Mouse (Mus musculus): ENCODE measurements around the gene Timp3. TPM values are rescaled to one million over a fixed set of nuclear protein-coding genes. Genes with fewer than 3 reads are reported as not detected.

The Timp3 gene
- total RNA-seq, 1 experiment, result 28.8 TPM

- no peaks in the 10 kb centered on the region for H3K9me3 ChIP-seq (ENCODE audit: control insufficient read depth, insufficient read depth, low read depth, low read length)
- H3K4me3 ChIP-seq (ENCODE audit: insufficient read depth in 1 of 2, low read depth in 1 of 2, low read length in 2 of 2, poor library complexity in 1 of 2, severe bottlenecking in 1 of 2), result no peak overlapping the region
- no peaks in the 10 kb centered on the region for H3K4me1 ChIP-seq (ENCODE audit: control insufficient read depth in 2 of 2, insufficient read depth in 2 of 2, low read length in 2 of 2, poor library complexity in 1 of 2)
- H3K36me3 ChIP-seq (ENCODE audit: control insufficient read depth, insufficient read depth, low read length, poor library complexity, severe bottlenecking), result no peaks in the 10 kb centered on the region
- H3K9ac ChIP-seq (ENCODE audit: insufficient read depth, low read depth, low read length, poor library complexity, severe bottlenecking), result no peak overlapping the region
- in situ Hi-C loops (cut with MboI; ENCODE audit: low sequenced_read_pairs in 2 of 2, unreplicated experiment in 2 of 2), result no loop called here
- H3K27ac ChIP-seq (ENCODE audit: insufficient read depth, low read depth, low read length, poor library complexity, severe bottlenecking), result no peak overlapping the region
- TF ChIP-seq MAFK (IDR thresholded peaks at IDR 0.05; ENCODE audit: insufficient read depth, low read depth, low read length) (no peak), HCFC1 (IDR thresholded peaks at IDR 0.05; ENCODE audit: borderline replicate concordance, insufficient read depth, low read length) (no peak), CHD2 (IDR thresholded peaks at IDR 0.05; ENCODE audit: low read depth, low read length) (no peak), ZC3H11A (IDR thresholded peaks at IDR 0.05; ENCODE audit: borderline replicate concordance, low read depth, low read length) (no peak)
- DNase-seq (ENCODE audit: low read depth, low spot score), result no peak
Measured at GRCm38 (mm10) chr10:86273410-86274191, 26.6 kb upstream of the Timp3 start.

GRCm38 (mm10) chr10:86275585-86275984 lies 24.6 kb upstream of the Timp3 start:
- TF ChIP-seq ZNF384 (IDR thresholded peaks at IDR 0.05; ENCODE audit: low read depth, low read length) (no peak), CHD2 (IDR thresholded peaks at IDR 0.05; ENCODE audit: low read depth, low read length) (no peak), ZC3H11A (IDR thresholded peaks at IDR 0.05; ENCODE audit: borderline replicate concordance, low read depth, low read length) (no peak), MAFK (IDR thresholded peaks at IDR 0.05; ENCODE audit: insufficient read depth, low read depth, low read length) (no peak), HCFC1 (IDR thresholded peaks at IDR 0.05; ENCODE audit: borderline replicate concordance, insufficient read depth, low read length) (no peak)
- DNase-seq (ENCODE audit: low read depth, low spot score), result no peak
- Histone ChIP-seq H3K9me3 (ENCODE audit: control insufficient read depth, insufficient read depth, low read depth, low read length) (no peaks in the 10 kb centered on the region), H3K27ac (ENCODE audit: insufficient read depth, low read depth, low read length, poor library complexity, severe bottlenecking) (no peak overlapping the region), H3K9ac (ENCODE audit: insufficient read depth, low read depth, low read length, poor library complexity, severe bottlenecking) (no peak overlapping the region), H3K4me3 (ENCODE audit: insufficient read depth in 1 of 2, low read depth in 1 of 2, low read length in 2 of 2, poor library complexity in 1 of 2, severe bottlenecking in 1 of 2) (no peak overlapping the region), H3K36me3 (ENCODE audit: control insufficient read depth, insufficient read depth, low read length, poor library complexity, severe bottlenecking) (no peaks in the 10 kb centered on the region), H3K4me1 (ENCODE audit: control insufficient read depth in 2 of 2, insufficient read depth in 2 of 2, low read length in 2 of 2, poor library complexity in 1 of 2) (no peaks in the 10 kb centered on the region)
- in situ Hi-C loops (cut with MboI; ENCODE audit: low sequenced_read_pairs in 2 of 2, unreplicated experiment in 2 of 2), result no loop called here

GRCm38 (mm10) chr10:86277327-86277726 lies 22.8 kb upstream of the Timp3 start:
- no peak for TF ChIP-seq MAFK (IDR thresholded peaks at IDR 0.05; ENCODE audit: insufficient read depth, low read depth, low read length)
- TF ChIP-seq CHD2 (IDR thresholded peaks at IDR 0.05; ENCODE audit: low read depth, low read length), result no peak
- no peak for TF ChIP-seq ZC3H11A (IDR thresholded peaks at IDR 0.05; ENCODE audit: borderline replicate concordance, low read depth, low read length)
- no peak for TF ChIP-seq ZNF384 (IDR thresholded peaks at IDR 0.05; ENCODE audit: low read depth, low read length)
- H3K9me3 ChIP-seq (ENCODE audit: control insufficient read depth, insufficient read depth, low read depth, low read length), result no peaks in the 10 kb centered on the region
- H3K36me3 ChIP-seq (ENCODE audit: control insufficient read depth, insufficient read depth, low read length, poor library complexity, severe bottlenecking), result no peaks in the 10 kb centered on the region
- in situ Hi-C loops (cut with MboI; ENCODE audit: low sequenced_read_pairs in 2 of 2, unreplicated experiment in 2 of 2), result no loop called here
- DNase-seq (ENCODE audit: low read depth, low spot score), result no peak
- no peak overlapping the region for H3K9ac ChIP-seq (ENCODE audit: insufficient read depth, low read depth, low read length, poor library complexity, severe bottlenecking)
- no peak overlapping the region for H3K27ac ChIP-seq (ENCODE audit: insufficient read depth, low read depth, low read length, poor library complexity, severe bottlenecking)
- H3K4me1 ChIP-seq (ENCODE audit: control insufficient read depth in 2 of 2, insufficient read depth in 2 of 2, low read length in 2 of 2, poor library complexity in 1 of 2), result no peaks in the 10 kb centered on the region
- H3K4me3 ChIP-seq (ENCODE audit: insufficient read depth in 1 of 2, low read depth in 1 of 2, low read length in 2 of 2, poor library complexity in 1 of 2, severe bottlenecking in 1 of 2), result no peak overlapping the region

- Histone ChIP-seq H3K27ac (ENCODE audit: insufficient read depth, low read depth, low read length, poor library complexity, severe bottlenecking) (no peak overlapping the region), H3K36me3 (ENCODE audit: control insufficient read depth, insufficient read depth, low read length, poor library complexity, severe bottlenecking) (no peaks in the 10 kb centered on the region), H3K9me3 (ENCODE audit: control insufficient read depth, insufficient read depth, low read depth, low read length) (no peaks in the 10 kb centered on the region), H3K4me1 (ENCODE audit: control insufficient read depth in 2 of 2, insufficient read depth in 2 of 2, low read length in 2 of 2, poor library complexity in 1 of 2) (no peaks in the 10 kb centered on the region), H3K9ac (ENCODE audit: insufficient read depth, low read depth, low read length, poor library complexity, severe bottlenecking) (no peak overlapping the region), H3K4me3 (ENCODE audit: insufficient read depth in 1 of 2, low read depth in 1 of 2, low read length in 2 of 2, poor library complexity in 1 of 2, severe bottlenecking in 1 of 2) (no peak overlapping the region)
- in situ Hi-C loops (cut with MboI; ENCODE audit: low sequenced_read_pairs in 2 of 2, unreplicated experiment in 2 of 2), result no loop called here
- no peak for DNase-seq (ENCODE audit: low read depth, low spot score)
- TF ChIP-seq ZC3H11A (IDR thresholded peaks at IDR 0.05; ENCODE audit: borderline replicate concordance, low read depth, low read length) (no peak), MAFK (IDR thresholded peaks at IDR 0.05; ENCODE audit: insufficient read depth, low read depth, low read length) (no peak), HCFC1 (IDR thresholded peaks at IDR 0.05; ENCODE audit: borderline replicate concordance, insufficient read depth, low read length) (no peak), ZNF384 (IDR thresholded peaks at IDR 0.05; ENCODE audit: low read depth, low read length) (no peak), CHD2 (IDR thresholded peaks at IDR 0.05; ENCODE audit: low read depth, low read length) (no peak)
Measured at GRCm38 (mm10) chr10:86278481-86278880, 21.7 kb upstream of the Timp3 start.
